8 mouse cellular contexts compared by ENCODE assay signal in genomic region chr7:45700301-45701015, GRCm38 (mm10). TPM values are rescaled to one million over a fixed set of nuclear protein-coding genes. Genes with fewer than 3 reads are reported as not detected.
DNase-seq lines count a peak whose midpoint lies in the region; ATAC-seq and TF ChIP-seq lines count a peak whose summit lies in the region.

No protein-coding gene starts in this region.

- DNase-seq in 416B (ENCODE audit: low read depth), result peak; percentile 67
- DNase-seq in adrenal gland, postnatal 25 days, result peak; percentile 64
- peak; percentile 76 for DNase-seq in forebrain, embryonic 11.5 days (ENCODE audit: low spot score)
- DNase-seq in kidney, postnatal 14 days, result peak; percentile 89
- no peak for DNase-seq in liver, embryonic 14.5 days (ENCODE audit: low read depth in 3 of 3, low spot score in 3 of 3)
- DNase-seq in neural tube, embryonic 11.5 days (ENCODE audit: low spot score), result peak; percentile 81
- DNase-seq in thymus, postnatal 10 days (ENCODE audit: low spot score in 2 of 2), result peak; percentile 56 to 66

- H3K27me3 ChIP-seq in forebrain, embryonic 11.5 days (ENCODE audit: control insufficient read depth, insufficient read depth, low read length), result peaks cover 20% of the 10 kb centered on the region
- H3K27me3 ChIP-seq in heart, embryonic 15.5 days, result peaks cover 31% of the 10 kb centered on the region
- peaks cover 31% of the 10 kb centered on the region for H3K27me3 ChIP-seq in liver, embryonic 14.5 days (ENCODE audit: control insufficient read depth, insufficient read depth, low read length)
- H3K27me3 ChIP-seq in neural tube, embryonic 11.5 days (ENCODE audit: control insufficient read depth, insufficient read depth, low read length), result peaks cover 17% of the 10 kb centered on the region

- WGBS in forebrain, embryonic 11.5 days, result 1% methylated on average over 20 of the region's 20 CpGs
- WGBS in heart, embryonic 15.5 days, result 2% methylated on average over 20 of the region's 20 CpGs
- WGBS in liver, embryonic 14.5 days (ENCODE audit: insufficient replicate concordance), result 1% methylated on average over 20 of the region's 20 CpGs
- WGBS in neural tube, embryonic 11.5 days, result 1% methylated on average over 20 of the region's 20 CpGs

- H3K27ac ChIP-seq in forebrain, embryonic 11.5 days (ENCODE audit: low read depth, low read length), result no peak overlapping the region
- H3K27ac ChIP-seq in heart, embryonic 15.5 days, result no peak overlapping the region
- no peak overlapping the region for H3K27ac ChIP-seq in liver, embryonic 14.5 days
- H3K27ac ChIP-seq in neural tube, embryonic 11.5 days (ENCODE audit: low read depth, low read length), result no peak overlapping the region

- peak overlapping the region; percentile 70 for H3K4me2 ChIP-seq in forebrain, embryonic 11.5 days (ENCODE audit: low read depth, low read length, severe bottlenecking)
- H3K4me2 ChIP-seq in heart, embryonic 15.5 days, result peak overlapping the region; percentile 83
- H3K4me2 ChIP-seq in liver, embryonic 14.5 days (ENCODE audit: low read depth), result peak overlapping the region; percentile 36
- H3K4me2 ChIP-seq in neural tube, embryonic 11.5 days (ENCODE audit: low read depth), result peak overlapping the region; percentile 79

- H3K4me3 ChIP-seq in forebrain, embryonic 11.5 days (ENCODE audit: low read depth, low read length), result peak overlapping the region; percentile 32
- H3K4me3 ChIP-seq in heart, embryonic 15.5 days, result peak overlapping the region; percentile 48
- no peak overlapping the region for H3K4me3 ChIP-seq in liver, embryonic 14.5 days (ENCODE audit: insufficient read depth in 1 of 2, low read depth in 2 of 2, low read length in 2 of 2)
- peak overlapping the region; percentile 39 for H3K4me3 ChIP-seq in neural tube, embryonic 11.5 days (ENCODE audit: low read depth, low read length)

- no peaks in the 10 kb centered on the region for H3K9me3 ChIP-seq in forebrain, embryonic 11.5 days (ENCODE audit: control insufficient read depth, low read length)
- no peaks in the 10 kb centered on the region for H3K9me3 ChIP-seq in heart, embryonic 15.5 days (replicated peaks)
- no peaks in the 10 kb centered on the region for H3K9me3 ChIP-seq in liver, embryonic 14.5 days (ENCODE audit: control insufficient read depth, low read length)
- no peaks in the 10 kb centered on the region for H3K9me3 ChIP-seq in neural tube, embryonic 11.5 days (ENCODE audit: control insufficient read depth, low read length)

- no peak for TF ChIP-seq EP300 in liver, embryonic 14.5 days (IDR thresholded peaks at IDR 0.05; ENCODE audit: low read depth)

- H3K9ac ChIP-seq in forebrain, embryonic 11.5 days (ENCODE audit: low read length), result peak overlapping the region; percentile 62
- peak overlapping the region; percentile 57 for H3K9ac ChIP-seq in heart, embryonic 15.5 days
- no peak overlapping the region for H3K9ac ChIP-seq in liver, embryonic 14.5 days (replicated peaks)
- peak overlapping the region; percentile 66 for H3K9ac ChIP-seq in neural tube, embryonic 11.5 days (ENCODE audit: low read length)

- no peaks in the 10 kb centered on the region for H3K36me3 ChIP-seq in forebrain, embryonic 11.5 days (ENCODE audit: control insufficient read depth, insufficient read depth, low read length)
- H3K36me3 ChIP-seq in heart, embryonic 15.5 days, result no peaks in the 10 kb centered on the region
- no peaks in the 10 kb centered on the region for H3K36me3 ChIP-seq in liver, embryonic 14.5 days (replicated peaks; ENCODE audit: control insufficient read depth, insufficient read depth, low read depth)
- H3K36me3 ChIP-seq in neural tube, embryonic 11.5 days (ENCODE audit: control insufficient read depth, insufficient read depth, low read length), result no peaks in the 10 kb centered on the region

- TF ChIP-seq CTCF in liver, embryonic 14.5 days (IDR thresholded peaks at IDR 0.05; ENCODE audit: low read depth), result no peak

- H3K4me1 ChIP-seq in forebrain, embryonic 11.5 days (replicated peaks; ENCODE audit: control insufficient read depth, insufficient read depth, low read length), result peaks cover 11% of the 10 kb centered on the region
- H3K4me1 ChIP-seq in heart, embryonic 15.5 days (replicated peaks), result peaks cover 36% of the 10 kb centered on the region
- H3K4me1 ChIP-seq in liver, embryonic 14.5 days (replicated peaks; ENCODE audit: control insufficient read depth in 2 of 2, insufficient read depth in 2 of 2, low read length in 1 of 2), result peaks cover 9 to 10% of the 10 kb centered on the region in 2 experiments
- peaks cover 17% of the 10 kb centered on the region for H3K4me1 ChIP-seq in neural tube, embryonic 11.5 days (ENCODE audit: control insufficient read depth, insufficient read depth, low read length)

- ATAC-seq in forebrain, embryonic 11.5 days (replicated peaks; ENCODE audit: low FRiP score), result peak; percentile 28; the same call in 1 of the 2 replicates
- no peak for ATAC-seq in heart, embryonic 15.5 days (replicated peaks; ENCODE audit: insufficient number of reproducible peaks, insufficient read depth, low FRiP score, low read depth)
- ATAC-seq in liver, embryonic 14.5 days (ENCODE audit: insufficient read depth), result no peak
- 0 out of 2 replicates have a peak, but pooled peaks have one; percentile 3 for ATAC-seq in neural tube, embryonic 11.5 days (ENCODE audit: insufficient read depth, low FRiP score, low TSS enrichment)

RNA-seq across cellular contexts. Expression of gene Car11, which starts 0.8 kb away (rescaled TPM):
- total RNA-seq in adrenal gland, postnatal 25 days (2021), result 15.7 and 15.8 TPM in 2 replicates
- 3.6 and 4.1 TPM in 2 replicates for polyA plus RNA-seq in forebrain, embryonic 11.5 days (2014; fragmentation: Nextera tagmentation; extraction: Ambion mirVana)
- polyA plus RNA-seq in heart, embryonic 15.5 days (2015; fragmentation: Nextera tagmentation; extraction: Ambion mirVana), result 5.1 and 6.0 TPM in 2 replicates
- 0.23 and 0.58 TPM in 2 replicates for polyA plus RNA-seq in liver, embryonic 14.5 days (2012; rRNA removed)
- 0.42 and 0.44 TPM in 2 replicates for polyA plus RNA-seq in liver, embryonic 14.5 days (2014; fragmentation: Nextera tagmentation; extraction: Ambion mirVana)
- 11.5 and 12.4 TPM in 2 replicates for polyA plus RNA-seq in neural tube, embryonic 11.5 days (2014; fragmentation: Nextera tagmentation; extraction: Ambion mirVana)

RNA-seq across cellular contexts. Expression of gene Dbp, which starts 4.4 kb away (rescaled TPM):
- 282 and 444 TPM in 2 replicates for total RNA-seq in adrenal gland, postnatal 25 days (2021)
- 2.9 and 3.3 TPM in 2 replicates for polyA plus RNA-seq in forebrain, embryonic 11.5 days (2014; fragmentation: Nextera tagmentation; extraction: Ambion mirVana)
- 3.0 and 4.3 TPM in 2 replicates for polyA plus RNA-seq in heart, embryonic 15.5 days (2015; fragmentation: Nextera tagmentation; extraction: Ambion mirVana)
- 0.69 and 0.80 TPM in 2 replicates for polyA plus RNA-seq in liver, embryonic 14.5 days (2012; rRNA removed)
- 0.51 and 0.54 TPM in 2 replicates for polyA plus RNA-seq in liver, embryonic 14.5 days (2014; fragmentation: Nextera tagmentation; extraction: Ambion mirVana)
- 3.3 and 3.7 TPM in 2 replicates for polyA plus RNA-seq in neural tube, embryonic 11.5 days (2014; fragmentation: Nextera tagmentation; extraction: Ambion mirVana)

RNA-seq across cellular contexts. Expression of gene Sec1, which starts 6.3 kb away (rescaled TPM):
- 0.39 TPM in 1 of 2 replicates, not detected in the other for total RNA-seq in adrenal gland, postnatal 25 days (2021)
- 0.39 and 0.52 TPM in 2 replicates for polyA plus RNA-seq in forebrain, embryonic 11.5 days (2014; fragmentation: Nextera tagmentation; extraction: Ambion mirVana)
- 0.13 and 0.34 TPM in 2 replicates for polyA plus RNA-seq in heart, embryonic 15.5 days (2015; fragmentation: Nextera tagmentation; extraction: Ambion mirVana)
- 0.02 and 0.03 TPM in 2 replicates for polyA plus RNA-seq in liver, embryonic 14.5 days (2012; rRNA removed)
- polyA plus RNA-seq in liver, embryonic 14.5 days (2014; fragmentation: Nextera tagmentation; extraction: Ambion mirVana), result not detected in 2 replicates
- polyA plus RNA-seq in neural tube, embryonic 11.5 days (2014; fragmentation: Nextera tagmentation; extraction: Ambion mirVana), result 1.7 and 2.1 TPM in 2 replicates

RNA-seq across cellular contexts. Expression of gene Rpl18, which starts 14.8 kb away (rescaled TPM):
- 964 and 1,249 TPM in 2 replicates for total RNA-seq in adrenal gland, postnatal 25 days (2021)
- polyA plus RNA-seq in forebrain, embryonic 11.5 days (2014; fragmentation: Nextera tagmentation; extraction: Ambion mirVana), result 936 and 958 TPM in 2 replicates
- 540 and 572 TPM in 2 replicates for polyA plus RNA-seq in heart, embryonic 15.5 days (2015; fragmentation: Nextera tagmentation; extraction: Ambion mirVana)
- polyA plus RNA-seq in liver, embryonic 14.5 days (2012; rRNA removed), result 499 and 605 TPM in 2 replicates
- 832 and 846 TPM in 2 replicates for polyA plus RNA-seq in liver, embryonic 14.5 days (2014; fragmentation: Nextera tagmentation; extraction: Ambion mirVana)
- polyA plus RNA-seq in neural tube, embryonic 11.5 days (2014; fragmentation: Nextera tagmentation; extraction: Ambion mirVana), result 929 and 960 TPM in 2 replicates

RNA-seq across cellular contexts. Expression of gene Ntn5, which starts 16.6 kb away (rescaled TPM):
- total RNA-seq in adrenal gland, postnatal 25 days (2021), result not detected in 2 replicates
- 0.41 TPM in 1 of 2 replicates, not detected in the other for polyA plus RNA-seq in forebrain, embryonic 11.5 days (2014; fragmentation: Nextera tagmentation; extraction: Ambion mirVana)
- 0.14 TPM in 1 of 2 replicates, not detected in the other for polyA plus RNA-seq in heart, embryonic 15.5 days (2015; fragmentation: Nextera tagmentation; extraction: Ambion mirVana)
- 0.04 TPM in 1 of 2 replicates, not detected in the other for polyA plus RNA-seq in liver, embryonic 14.5 days (2012; rRNA removed)
- not detected in 2 replicates for polyA plus RNA-seq in liver, embryonic 14.5 days (2014; fragmentation: Nextera tagmentation; extraction: Ambion mirVana)
- 1.1 and 1.4 TPM in 2 replicates for polyA plus RNA-seq in neural tube, embryonic 11.5 days (2014; fragmentation: Nextera tagmentation; extraction: Ambion mirVana)

Comparison
In these comparisons a context has a peak if more than half of its experiments do, and no peak if none do; other contexts are left out.
1. DNase-seq: peak in 416B (single experiment), adrenal gland, postnatal 25 days (single experiment), forebrain, embryonic 11.5 days (single experiment), kidney, postnatal 14 days (single experiment), neural tube, embryonic 11.5 days (single experiment) and thymus, postnatal 10 days (2 of 2); none in liver, embryonic 14.5 days (0 of 3).
2. ATAC-seq: peak in forebrain, embryonic 11.5 days (single experiment) and neural tube, embryonic 11.5 days (single experiment); none in heart, embryonic 15.5 days (single experiment) and liver, embryonic 14.5 days (single experiment).
3. H3K4me3 ChIP-seq: peak in forebrain, embryonic 11.5 days (single experiment), heart, embryonic 15.5 days (single experiment) and neural tube, embryonic 11.5 days (single experiment); none in liver, embryonic 14.5 days (0 of 2).
4. Peak in every context shown above with its lines, with median percentiles within 50 percentile points of each other: H3K4me2 ChIP-seq.